Mouse (Mus musculus) E14TG2a.4 (cell line): ENCODE measurements around the gene Galr2.

Source experiments
- CTCF ChIP-seq: conservative IDR thresholded peaks from 2 replicates; pipeline ENCODE4 v1.5.1; 2014; ENCODE audit warnings: low read length
- POU5F1 ChIP-seq: IDR thresholded peaks from 2 replicates; pipeline ENCODE4 v1.6.1; 2014; ENCODE audit warnings: low read length, borderline replicate concordance

DNA sequence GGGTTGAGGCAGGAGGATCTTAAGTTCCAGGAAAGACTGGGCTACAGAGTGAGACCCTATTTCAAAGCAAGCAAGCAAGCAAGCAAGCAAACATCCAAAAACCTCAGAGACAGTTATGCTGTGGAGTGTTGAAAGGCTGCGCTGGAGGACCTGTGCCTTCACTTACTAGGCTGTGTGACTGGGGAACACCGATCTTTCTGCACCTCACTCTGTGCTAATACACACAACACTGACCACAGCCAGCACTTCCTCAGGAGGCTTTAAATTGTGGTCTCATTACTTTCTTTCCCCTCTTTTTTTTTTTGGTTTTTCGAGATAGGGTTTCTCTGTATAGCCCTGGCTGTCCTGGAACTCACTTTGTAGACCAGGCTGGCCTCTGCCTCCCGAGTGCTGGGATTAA is 14.9 kb upstream of the Galr2 start:
- no peak for TF ChIP-seq CTCF
- no peak for TF ChIP-seq POU5F1
